Mouse (Mus musculus): ENCODE measurements around the gene 4930579G24Rik. TPM values are rescaled to one million over a fixed set of nuclear protein-coding genes. Genes with fewer than 3 reads are reported as not detected.

4930579G24Rik gene
- polyA plus RNA-seq (2014; fragmentation: Illumina TruSeq; extraction: RNeasy Lipid Tissue Mini Kit (QIAGEN cat#74804); ENCODE audit: low read depth, low replicate concordance) = 5.8 TPM

DNA sequence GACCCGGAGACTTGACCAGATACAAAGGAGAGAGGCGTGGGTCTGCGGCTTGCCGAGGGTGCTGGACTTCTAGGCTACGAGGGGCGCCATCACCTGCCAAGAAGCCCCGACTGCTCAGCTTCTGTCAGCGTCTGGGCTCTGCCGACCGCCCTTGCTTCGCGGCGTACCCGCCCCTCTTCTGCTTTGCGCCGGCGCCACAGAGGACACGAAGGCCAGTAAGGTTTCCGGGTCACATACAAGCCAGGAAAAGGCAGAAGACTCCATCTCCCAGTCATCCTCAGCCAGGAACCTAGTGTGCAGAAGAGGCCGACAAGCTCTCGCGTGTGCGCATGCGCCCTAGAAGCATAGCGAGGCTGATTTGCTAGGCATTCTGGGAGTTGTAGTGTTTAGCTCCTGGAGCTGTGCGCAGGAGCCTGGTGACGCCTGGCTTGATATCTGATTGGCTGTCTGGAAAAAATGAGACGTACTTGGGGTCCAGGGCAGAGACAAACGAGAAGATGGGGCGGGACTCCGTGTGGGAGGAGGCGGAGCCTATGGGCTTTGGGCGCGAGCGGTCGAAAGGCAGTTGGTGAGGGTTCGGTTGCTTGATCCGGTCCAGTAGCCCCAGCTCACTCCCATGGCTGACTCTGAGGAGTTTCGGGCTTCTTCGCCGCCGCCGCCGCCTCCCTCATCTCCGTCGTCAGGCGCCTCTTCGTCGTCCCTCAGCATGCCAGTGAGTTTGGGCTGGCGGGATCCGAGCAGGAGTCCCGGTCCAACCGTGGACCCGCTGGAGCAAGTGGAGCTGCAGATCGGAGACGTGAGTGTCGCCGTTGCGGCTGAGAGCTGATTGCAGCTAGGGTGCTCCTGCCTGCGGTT is at the start of gene 4930579G24Rik:
TSS of gene 4930579G24Rik (plus strand) at position 519 of the 855 bp plus-strand sequence.

DNA sequence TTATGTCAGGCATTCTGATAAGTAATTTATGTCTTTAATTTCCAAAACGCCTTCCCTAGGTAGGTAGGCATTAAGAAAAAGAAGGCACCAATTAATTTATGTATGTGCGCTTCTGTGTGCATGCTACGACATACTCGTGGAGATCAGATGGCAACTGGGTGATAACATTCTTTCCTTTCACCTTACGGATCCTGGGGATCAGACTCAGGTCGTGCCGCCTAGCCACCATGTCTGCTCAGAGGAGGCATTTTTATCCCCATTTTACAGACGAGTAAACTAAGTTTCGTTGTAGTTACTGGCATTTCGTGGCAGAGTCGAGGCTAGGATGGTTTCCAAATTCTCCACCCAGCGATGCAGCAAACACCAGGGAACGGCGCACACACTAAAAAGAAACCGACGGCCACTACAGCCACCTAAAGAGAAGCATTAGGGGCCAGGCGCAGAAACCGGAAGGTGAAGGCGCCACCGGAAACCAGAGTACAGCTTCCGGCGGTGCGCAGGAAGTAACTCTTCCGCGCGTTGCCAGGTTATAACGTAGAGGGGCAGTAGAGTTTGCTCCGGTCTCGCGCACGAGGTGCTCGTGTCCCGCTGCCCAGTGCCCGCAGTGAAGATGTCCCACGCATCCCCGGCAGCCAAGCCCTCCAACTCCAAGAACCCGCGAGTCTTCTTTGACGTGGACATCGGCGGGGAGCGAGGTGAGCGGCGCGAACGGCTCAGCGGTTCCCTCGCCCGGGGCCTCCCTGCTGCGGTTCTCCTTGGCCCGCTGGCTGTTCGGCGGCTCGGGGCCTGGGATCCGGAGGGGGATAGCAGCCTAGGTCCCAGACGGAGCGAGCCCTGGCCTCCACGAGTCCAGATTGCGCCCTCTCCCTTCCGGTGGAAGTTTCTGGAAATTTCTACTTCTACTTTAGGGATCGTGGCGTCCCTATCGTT is 37.8 kb upstream of the 4930579G24Rik start, which contains the start of gene Ppid:
TSS of gene Ppid (plus strand) at position 480 of the 930 bp plus-strand sequence.

DNA sequence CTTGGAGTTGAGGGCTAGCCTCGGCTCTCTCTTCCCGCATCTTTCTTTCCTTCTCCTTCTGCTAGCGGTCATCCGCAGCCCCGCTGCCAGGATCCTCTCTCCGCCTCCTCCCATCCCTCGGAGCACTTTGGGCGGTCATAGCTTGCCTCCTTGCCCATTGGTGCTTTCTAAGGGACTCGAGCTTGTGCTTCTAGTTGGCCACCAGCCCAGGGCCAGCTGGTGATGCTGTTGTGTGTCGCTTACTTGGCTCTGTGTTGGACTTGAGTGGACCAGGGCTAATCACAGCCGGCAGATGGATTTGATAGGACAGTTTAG is 494 bp downstream of the 4930579G24Rik start, which contains the start of gene Etfdh:
TSS of gene Etfdh (minus strand) at position 85 of the 315 bp plus-strand sequence.

Other genes starting within 250 kb of the 4930579G24Rik start
- gene Fnip2, start 61.3 kb upstream of the 4930579G24Rik start, polyA plus RNA-seq (2014; fragmentation: Illumina TruSeq; extraction: RNeasy Lipid Tissue Mini Kit (QIAGEN cat#74804); ENCODE audit: low read depth, low replicate concordance) = 4.8 TPM
- 275 TPM for gene Ppid, start 37.7 kb upstream of the 4930579G24Rik start, polyA plus RNA-seq (2014; fragmentation: Illumina TruSeq; extraction: RNeasy Lipid Tissue Mini Kit (QIAGEN cat#74804); ENCODE audit: low read depth, low replicate concordance)
- 406 TPM for gene Etfdh, start 421 bp downstream of the 4930579G24Rik start, polyA plus RNA-seq (2014; fragmentation: Illumina TruSeq; extraction: RNeasy Lipid Tissue Mini Kit (QIAGEN cat#74804); ENCODE audit: low read depth, low replicate concordance)
- not detected for gene Rxfp1, start 108.8 kb downstream of the 4930579G24Rik start, polyA plus RNA-seq (2014; fragmentation: Illumina TruSeq; extraction: RNeasy Lipid Tissue Mini Kit (QIAGEN cat#74804); ENCODE audit: low read depth, low replicate concordance)
- gene Tmem144, start 223.7 kb downstream of the 4930579G24Rik start, polyA plus RNA-seq (2014; fragmentation: Illumina TruSeq; extraction: RNeasy Lipid Tissue Mini Kit (QIAGEN cat#74804); ENCODE audit: low read depth, low replicate concordance) = 56.9 TPM

Measured in adrenal gland, adult 10 weeks (tissue).